Mouse (Mus musculus) MEL (cell line): ENCODE measurements at regions not wholly inside any gene's neighbourhood (a gene's known extent, or its start where the extent isn't known, plus 50 kb on each side); places are given as distances from the start of the nearest gene placed in this dataset.

ENCODE experiments used
- JUND ChIP-seq: IDR thresholded peaks from 2 replicates; pipeline ENCODE4 v1.6.1; 2011; ENCODE audit warnings: low read depth, mild to moderate bottlenecking, improper control_type of control experiment, low read length
- POLR2A ChIP-seq, 2 experiments: IDR thresholded peaks; 2 replicates each; pipeline ENCODE4 v1.6.1; 2011 to 2012; ENCODE audit warnings: low read length in 2 of 2, mild to moderate bottlenecking in 2 of 2, control low read depth in 1 of 2, improper control_type of control experiment in 1 of 2, low read depth in 1 of 2, moderate library complexity in 1 of 2; ENCODE audit not compliant: control insufficient read depth in 1 of 2, insufficient read depth in 1 of 2, poor library complexity in 1 of 2
- SMC3 ChIP-seq: IDR thresholded peaks from 2 replicates; pipeline ENCODE4 v1.6.1; 2011; ENCODE audit warnings: low read depth, low read length, improper control_type of control experiment
- USF2 ChIP-seq, 2 experiments: IDR thresholded peaks; 2 replicates each; pipeline ENCODE4 v1.6.1; 2011 to 2012; ENCODE audit warnings: improper control_type of control experiment in 2 of 2, low read length in 2 of 2, borderline replicate concordance in 1 of 2, inconsistent platforms in 1 of 2, low read depth in 1 of 2, mild to moderate bottlenecking in 1 of 2; ENCODE audit not compliant: insufficient read depth in 1 of 2

GRCm38 (mm10) chr15:61417506-61417905 lies 494.7 kb upstream of the A1bg start:
- no peak for TF ChIP-seq POLR2A (IDR thresholded peaks at IDR 0.05; ENCODE audit: control insufficient read depth in 1 of 2, insufficient read depth in 1 of 2, low read depth in 1 of 2, low read length in 2 of 2, poor library complexity in 1 of 2)
- TF ChIP-seq SMC3, result no peak
- TF ChIP-seq JUND, result no peak
- TF ChIP-seq USF2 (IDR thresholded peaks at IDR 0.05; ENCODE audit: borderline replicate concordance in 1 of 2, insufficient read depth in 1 of 2, low read depth in 1 of 2, low read length in 2 of 2), result no peak
